Mouse (Mus musculus): ENCODE measurements around the gene Cyct. TPM values are rescaled to one million over a fixed set of nuclear protein-coding genes. Genes with fewer than 3 reads are reported as not detected.

Gene Cyct
- total RNA-seq (2015) (not detected in 2 replicates), total RNA-seq (2017) (not detected in 2 replicates)

- ATAC-seq (ENCODE audit: poor library complexity, severe bottlenecking), result no peak
Measured at GRCm38 (mm10) chr2:76360226-76360625, at the start of gene Cyct. TSS of gene Cyct (minus strand) at chr2:76360450.

GRCm38 (mm10) chr2:76409986-76410385 is 49.7 kb upstream of the Cyct start:
- ATAC-seq (ENCODE audit: poor library complexity, severe bottlenecking), result no peak

- ATAC-seq (ENCODE audit: poor library complexity, severe bottlenecking), result no peak
Measured at GRCm38 (mm10) chr2:76409526-76409925, 49.3 kb upstream of the Cyct start.

GRCm38 (mm10) chr2:76406937-76407441 is 46.7 kb upstream of the Cyct start:
- ATAC-seq (ENCODE audit: poor library complexity, severe bottlenecking), result no peak; the same call in 1 of the 2 replicates

- ATAC-seq (ENCODE audit: poor library complexity, severe bottlenecking), result peak; percentile 25; the same call in 1 of the 2 replicates
Measured at GRCm38 (mm10) chr2:76406151-76406936, 46.1 kb upstream of the Cyct start, which contains the start of gene Osbpl6. TSS of gene Osbpl6 (plus strand) at chr2:76406508.

- ATAC-seq (ENCODE audit: poor library complexity, severe bottlenecking), result no peak
Measured at GRCm38 (mm10) chr2:76405596-76406150, 45.4 kb upstream of the Cyct start.

GRCm38 (mm10) chr2:76400178-76400577 is 39.9 kb upstream of the Cyct start:
- ATAC-seq (ENCODE audit: poor library complexity, severe bottlenecking), result no peak

- ATAC-seq (ENCODE audit: poor library complexity, severe bottlenecking), result no peak
Measured at GRCm38 (mm10) chr2:76386531-76386930, 26.3 kb upstream of the Cyct start.

- no peak for ATAC-seq (ENCODE audit: poor library complexity, severe bottlenecking)
Measured at GRCm38 (mm10) chr2:76378646-76379045, 18.4 kb upstream of the Cyct start.

GRCm38 (mm10) chr2:76374544-76375206 is 14.4 kb upstream of the Cyct start:
- no peak for ATAC-seq (ENCODE audit: poor library complexity, severe bottlenecking)

GRCm38 (mm10) chr2:76372244-76372643 is 12.0 kb upstream of the Cyct start:
- no peak for ATAC-seq (ENCODE audit: poor library complexity, severe bottlenecking)

GRCm38 (mm10) chr2:76370656-76370922 is 10.3 kb upstream of the Cyct start:
- ATAC-seq (ENCODE audit: poor library complexity, severe bottlenecking), result peak; percentile 31

- peak; percentile 88 for ATAC-seq (ENCODE audit: poor library complexity, severe bottlenecking)
Measured at GRCm38 (mm10) chr2:76369821-76370655, 9.8 kb upstream of the Cyct start, which contains the start of gene Rbm45. TSS of gene Rbm45 (plus strand) at chr2:76369984.

GRCm38 (mm10) chr2:76368861-76369660 is 8.8 kb upstream of the Cyct start:
- ATAC-seq (ENCODE audit: poor library complexity, severe bottlenecking), result no peak

GRCm38 (mm10) chr2:76367188-76367922 is 7.1 kb upstream of the Cyct start:
- ATAC-seq (ENCODE audit: poor library complexity, severe bottlenecking), result peak; percentile 56

- no peak for ATAC-seq (ENCODE audit: poor library complexity, severe bottlenecking)
Measured at GRCm38 (mm10) chr2:76365811-76366210, 5.6 kb upstream of the Cyct start.

- ATAC-seq (ENCODE audit: poor library complexity, severe bottlenecking), result no peak
Measured at GRCm38 (mm10) chr2:76362111-76362510, 1.9 kb upstream of the Cyct start.

- no peak for ATAC-seq (ENCODE audit: poor library complexity, severe bottlenecking)
Measured at GRCm38 (mm10) chr2:76347839-76348238, 12.4 kb downstream of the Cyct start.

GRCm38 (mm10) chr2:76342146-76342545 is 18.1 kb downstream of the Cyct start:
- ATAC-seq (ENCODE audit: poor library complexity, severe bottlenecking), result no peak

Data from megakaryocyte, adult 5-6 weeks (primary cell).